13 mouse cellular contexts compared by ENCODE assay signal in genomic region chr14:120949002-120949401, GRCm38 (mm10). TPM values are rescaled to one million over a fixed set of nuclear protein-coding genes. Genes with fewer than 3 reads are reported as not detected.
DNase-seq lines count a peak whose midpoint lies in the region; ATAC-seq and TF ChIP-seq lines count a peak whose summit lies in the region.
"Had no signal": no experiment of that assay in that cellular context is flagged by ENCODE, and none has a peak within 500 bp of the region (broad histone marks: within the 10 kb centered on the region; RNA-seq: fewer than 3 reads in every experiment).

No protein-coding gene starts in this region.

- DNase-seq in cerebellum, adult 2 months: no peak
- DNase-seq in cerebellum, adult 18-20 months: no peak
- no peak for DNase-seq in lung, adult 2 months
- no peak for DNase-seq in lung, postnatal 4 days
- DNase-seq in R1 (ENCODE audit: low read depth, low spot score): peak; percentile 84
- DNase-seq in layer of hippocampus, postnatal 36 days: no peak
- DNase-seq in frontal cortex, postnatal 25 days (ENCODE audit: low spot score in 2 of 2): no peak
- DNase-seq: adrenal gland, postnatal 10 days had no signal

- H3K4me1 ChIP-seq in cerebellum, adult 2 months (ENCODE audit: control insufficient read depth, insufficient read depth, low read length): no peaks in the 10 kb centered on the region
- H3K4me1 ChIP-seq in lung, adult 2 months (ENCODE audit: control insufficient read depth, insufficient read depth, low read length): no peaks in the 10 kb centered on the region
- H3K4me1 ChIP-seq: kidney, embryonic 15.5 days; limb, embryonic 13.5 days; midbrain, embryonic 12.5 days had no signal

- WGBS in cerebellum, adult 2 months: 96% methylated on average over 5 of the region's 5 CpGs
- 91% methylated on average over 5 of the region's 5 CpGs for WGBS in lung, adult 2 months

- 0 out of 2 replicates have a peak, but pooled peaks have one; percentile 31 for TF ChIP-seq CTCF in cerebellum, adult 2 months (IDR thresholded peaks at IDR 0.05; ENCODE audit: borderline replicate concordance, insufficient read depth, low read depth, low read length)
- peak; percentile 32 for TF ChIP-seq CTCF in lung, adult 2 months (IDR thresholded peaks at IDR 0.05; ENCODE audit: insufficient read depth, low read length)

- H3K27me3 ChIP-seq in cerebellum, adult 2 months (ENCODE audit: control insufficient read depth, insufficient read depth, low read length): no peaks in the 10 kb centered on the region
- H3K27me3 ChIP-seq: heart, embryonic 13.5 days; kidney, embryonic 15.5 days; limb, embryonic 13.5 days; midbrain, embryonic 12.5 days had no signal

- no peak overlapping the region for H3K27ac ChIP-seq in cerebellum, adult 2 months (ENCODE audit: insufficient read depth, low read length)
- H3K27ac ChIP-seq: heart, embryonic 13.5 days; kidney, embryonic 15.5 days; limb, embryonic 13.5 days; midbrain, embryonic 12.5 days had no signal

- peak; percentile 73 for ATAC-seq in megakaryocyte progenitor cell, adult 5-6 weeks (replicated peaks; ENCODE audit: poor library complexity)

- no peak overlapping the region for H3K4me3 ChIP-seq in cerebellum, adult 2 months (replicated peaks; ENCODE audit: insufficient read depth, low read depth, low read length)
- H3K4me3 ChIP-seq in lung, adult 2 months (replicated peaks; ENCODE audit: extremely low read depth, low read depth, low read length): no peak overlapping the region
- H3K4me3 ChIP-seq: heart, embryonic 13.5 days; kidney, embryonic 15.5 days; limb, embryonic 13.5 days; midbrain, embryonic 12.5 days had no signal

- no peak for TF ChIP-seq POLR2A in cerebellum, adult 2 months (IDR thresholded peaks at IDR 0.05; ENCODE audit: borderline replicate concordance, insufficient read depth, low read length)
- TF ChIP-seq POLR2A in lung, adult 2 months (IDR thresholded peaks at IDR 0.05; ENCODE audit: borderline replicate concordance, extremely low read depth, low read depth, low read length): no peak

RNA-seq across cellular contexts. Expression of gene Ipo5, which starts 38.0 kb away (rescaled TPM):
- 60.4 and 63.5 TPM in 2 replicates for polyA plus RNA-seq in cerebellum, adult 2 months (2012; rRNA removed)
- 10.3 and 17.8 TPM in 2 replicates for polyA plus RNA-seq in lung, adult 2 months (2012; rRNA removed)
- 136 and 143 TPM in 2 replicates for total RNA-seq in megakaryocyte progenitor cell, adult 5-6 weeks (2015)
- 203 and 208 TPM in 2 replicates for total RNA-seq in megakaryocyte progenitor cell, adult 5-6 weeks (2017)
- total RNA-seq in layer of hippocampus, postnatal 36 days (2021): 100 to 1,000 TPM in 1 of 2 experiments, 10 to 100 TPM in 1; 96.0 to 101 TPM
